Mouse (Mus musculus) small intestine, adult 2 months (tissue): ENCODE results near the gene Gm20388. TPM values are rescaled to one million over a fixed set of nuclear protein-coding genes. Genes with fewer than 3 reads are reported as not detected.

Source experiments
- H3K27ac ChIP-seq: fragments of 200-500 bp; 2 replicates; pipeline ENCODE4 v1.5.1; 2012; ENCODE audit warnings: low read depth, low read length, control low read depth, inconsistent platforms; ENCODE audit not compliant: insufficient read depth
- H3K27me3 ChIP-seq: fragments of 200-500 bp; 2 replicates; pipeline ENCODE4 v1.6.1; 2012; ENCODE audit warnings: mild to moderate bottlenecking, moderate library complexity, low read length, inconsistent platforms; ENCODE audit not compliant: control insufficient read depth, insufficient read depth
- H3K36me3 ChIP-seq: fragments of 200-500 bp; 2 replicates; pipeline ENCODE4 v1.6.1; 2012; ENCODE audit warnings: mild to moderate bottlenecking, low read length, control low read depth, inconsistent platforms; ENCODE audit not compliant: control insufficient read depth, insufficient read depth
- H3K4me1 ChIP-seq: fragments of 200-500 bp; 2 replicates; pipeline ENCODE4 v1.6.1; 2012; ENCODE audit warnings: low read length, inconsistent platforms, mixed read lengths; ENCODE audit not compliant: control insufficient read depth, insufficient read depth, insufficient read length
- H3K4me3 ChIP-seq: fragments of 200-500 bp; 2 replicates; pipeline ENCODE4 v1.5.1; 2012; ENCODE audit warnings: low read depth, mild to moderate bottlenecking, control low read depth, inconsistent platforms, low read length, moderate library complexity
- CTCF ChIP-seq: fragments of 200-500 bp; IDR thresholded peaks from 2 replicates; pipeline ENCODE4 v1.5.1; 2012; ENCODE audit warnings: low read depth, mild to moderate bottlenecking, control low read depth, inconsistent platforms, low read length, moderate library complexity, mixed read lengths; ENCODE audit not compliant: insufficient replicate concordance, insufficient read length; ENCODE audit errors: extremely low read depth
- POLR2A ChIP-seq: fragments of 200-500 bp; IDR thresholded peaks from 2 replicates; pipeline ENCODE4 v1.6.1; 2012; ENCODE audit warnings: low read depth, mild to moderate bottlenecking, control low read depth, inconsistent platforms, low read length, moderate library complexity
- WGBS: fragments of 180-500 bp; shearing (Covaris S2); methylation state at CpG from one replicate; pipeline ENCODE4 v1.1.7; 2018; 5-methylcytosine and 5-hydroxymethylcytosine counted together
- polyA plus RNA-seq: library from polyadenylated mRNA; depleted of rRNA; stranded (reverse); fragments of >200 nt; gene quantifications from 2 replicates; pipeline ENCODE4 v1.2.3, GENCODE M21; 2012

The Gm20388 gene
- polyA plus RNA-seq, 1 experiment = 37.3 TPM

- Histone ChIP-seq H3K27ac (no peak overlapping the region), H3K27me3 (no peaks in the 10 kb centered on the region), H3K4me1 (no peaks in the 10 kb centered on the region), H3K4me3 (no peak overlapping the region), H3K36me3 (no peaks in the 10 kb centered on the region)
- TF ChIP-seq CTCF = no peak
- TF ChIP-seq POLR2A = no peak
Measured at GRCm38 (mm10) chr8:120819906-120820305, 909.3 kb downstream of the Gm20388 start.

GRCm38 (mm10) chr8:120821399-120822170, 910.9 kb downstream of the Gm20388 start:
- Histone ChIP-seq H3K27me3 (no peaks in the 10 kb centered on the region), H3K36me3 (no peaks in the 10 kb centered on the region), H3K4me3 (no peak overlapping the region), H3K4me1 (no peaks in the 10 kb centered on the region), H3K27ac (no peak overlapping the region)
- WGBS = 34% methylated on average over 9 of the region's 9 CpGs
- no peak for TF ChIP-seq POLR2A
- peak; percentile 41; the same call in 1 of the 2 replicates for TF ChIP-seq CTCF

- WGBS = 58% methylated on average over 6 of the region's 6 CpGs
- Histone ChIP-seq H3K27me3 (no peaks in the 10 kb centered on the region), H3K27ac (no peak overlapping the region), H3K4me1 (no peaks in the 10 kb centered on the region), H3K4me3 (no peak overlapping the region), H3K36me3 (no peaks in the 10 kb centered on the region)
- TF ChIP-seq CTCF (no peak), POLR2A (no peak)
Measured at GRCm38 (mm10) chr8:120823331-120823730, 912.7 kb downstream of the Gm20388 start.

- Histone ChIP-seq H3K36me3 (no peaks in the 10 kb centered on the region), H3K4me3 (no peak overlapping the region), H3K4me1 (no peaks in the 10 kb centered on the region), H3K27ac (no peak overlapping the region), H3K27me3 (no peaks in the 10 kb centered on the region)
- 67% methylated on average over 8 of the region's 8 CpGs for WGBS
- TF ChIP-seq POLR2A (no peak), CTCF (no peak)
Measured at GRCm38 (mm10) chr8:120823887-120824286, 913.2 kb downstream of the Gm20388 start.

GRCm38 (mm10) chr8:120824638-120825037, 914.0 kb downstream of the Gm20388 start:
- H3K27ac ChIP-seq = no peak overlapping the region
- 55% methylated on average over 7 of the region's 7 CpGs for WGBS
- TF ChIP-seq CTCF = no peak
- no peak for TF ChIP-seq POLR2A
- H3K4me3 ChIP-seq = no peak overlapping the region
- no peaks in the 10 kb centered on the region for H3K36me3 ChIP-seq
- no peaks in the 10 kb centered on the region for H3K4me1 ChIP-seq
- H3K27me3 ChIP-seq = no peaks in the 10 kb centered on the region

- TF ChIP-seq CTCF (peak; percentile 88), POLR2A (no peak)
- WGBS = 14% methylated on average over 14 of the region's 14 CpGs
- H3K27me3 ChIP-seq = no peaks in the 10 kb centered on the region
- no peaks in the 10 kb centered on the region for H3K36me3 ChIP-seq
- H3K4me3 ChIP-seq = no peak overlapping the region
- no peaks in the 10 kb centered on the region for H3K4me1 ChIP-seq
- no peak overlapping the region for H3K27ac ChIP-seq
Measured at GRCm38 (mm10) chr8:120828279-120828678, 917.6 kb downstream of the Gm20388 start.

GRCm38 (mm10) chr8:120830661-120831060, 920.0 kb downstream of the Gm20388 start:
- 75% methylated on average over 12 of the region's 12 CpGs for WGBS
- Histone ChIP-seq H3K36me3 (no peaks in the 10 kb centered on the region), H3K4me1 (no peaks in the 10 kb centered on the region), H3K27ac (no peak overlapping the region), H3K4me3 (0 out of 2 replicates have a peak overlapping the region, but pooled peaks have one; percentile 8), H3K27me3 (no peaks in the 10 kb centered on the region)
- TF ChIP-seq CTCF = no peak
- no peak for TF ChIP-seq POLR2A
